Mouse (Mus musculus) hindlimb bud, embryonic 11.5 days (tissue): Measurements from ENCODE around the gene Ccl28.
"Not testable (repeated sequence)": the region's sequence is repeated elsewhere in the genome, so short reads cannot be mapped to it uniquely, and the experiment has no call there.

Source experiments
- DNase-seq: peaks from one replicate; pipeline ENCODE4 v3.0.0-alpha.2; 2012; ENCODE audit warnings: low read depth, low spot score; ENCODE audit errors: extremely low spot score

Ccl28 gene

GRCm38 (mm10) chr13:119623634-119624033 is at the start of gene Ccl28:
TSS of gene Ccl28 (plus strand) at chr13:119623819.
- no peak for DNase-seq

DNA sequence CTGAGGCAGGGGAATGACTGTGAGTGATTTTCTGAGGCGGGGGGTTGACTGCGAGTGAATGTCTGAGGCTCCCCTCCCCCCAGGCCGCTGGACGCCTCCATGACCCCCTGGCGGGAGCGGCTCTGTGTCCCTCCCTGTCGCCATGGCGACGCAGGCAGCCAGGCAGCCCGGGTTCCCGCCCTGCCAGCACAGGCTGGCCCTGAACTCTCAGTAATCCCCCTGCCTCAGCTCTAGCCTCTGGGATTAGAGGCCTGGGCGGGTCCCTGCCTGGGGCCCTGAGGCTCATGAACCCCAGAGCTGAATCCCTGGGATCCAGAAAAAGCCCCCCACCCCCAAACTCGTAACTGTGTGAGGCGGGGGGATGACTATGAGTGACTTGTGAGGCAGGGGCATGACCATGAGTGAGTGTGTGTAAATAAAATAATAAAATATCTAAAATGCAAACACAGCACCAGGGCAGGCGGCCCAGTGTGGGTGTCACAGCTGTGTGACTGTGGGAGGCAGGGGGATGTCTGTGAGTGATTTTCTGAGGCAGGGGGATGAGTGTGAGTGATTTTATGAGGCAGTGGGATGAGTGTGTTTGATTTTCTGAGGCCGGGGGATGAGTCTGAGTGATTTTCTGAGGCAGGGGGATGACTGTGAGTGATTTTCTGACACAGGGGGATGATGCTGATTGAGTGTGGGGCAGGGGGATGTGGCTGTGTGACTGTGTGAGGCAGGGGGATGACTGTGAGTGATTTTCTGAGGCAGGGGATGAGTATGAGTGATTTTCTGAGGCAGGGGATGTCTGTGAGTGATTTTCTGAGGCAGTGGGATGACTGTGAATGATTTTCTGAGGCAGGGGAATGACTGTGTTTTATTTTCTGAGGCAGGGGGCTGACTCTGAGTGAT is 27.1 kb upstream of the Ccl28 start:
- peak; percentile 49 for DNase-seq

DNA sequence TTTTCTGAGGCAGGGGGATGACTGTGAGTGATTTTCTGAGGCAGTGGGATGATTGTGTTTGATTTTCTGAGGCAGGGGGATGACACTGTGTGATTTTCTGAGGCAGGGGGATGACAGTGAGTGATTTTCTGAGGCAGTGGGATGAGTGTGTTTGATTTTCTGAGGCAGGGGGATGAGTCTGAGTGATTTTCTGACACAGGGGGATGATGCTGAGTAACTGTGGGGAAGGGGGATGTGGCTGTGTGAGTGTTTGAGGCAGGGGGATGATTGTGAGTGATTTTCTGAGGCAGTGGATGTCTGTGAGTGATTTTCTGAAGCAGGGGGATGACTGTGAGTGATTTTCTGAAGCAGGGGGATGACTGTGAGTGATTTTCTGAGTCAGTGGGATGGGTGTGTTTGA is 25.2 kb upstream of the Ccl28 start:
- DNase-seq: not testable (repeated sequence)

DNA sequence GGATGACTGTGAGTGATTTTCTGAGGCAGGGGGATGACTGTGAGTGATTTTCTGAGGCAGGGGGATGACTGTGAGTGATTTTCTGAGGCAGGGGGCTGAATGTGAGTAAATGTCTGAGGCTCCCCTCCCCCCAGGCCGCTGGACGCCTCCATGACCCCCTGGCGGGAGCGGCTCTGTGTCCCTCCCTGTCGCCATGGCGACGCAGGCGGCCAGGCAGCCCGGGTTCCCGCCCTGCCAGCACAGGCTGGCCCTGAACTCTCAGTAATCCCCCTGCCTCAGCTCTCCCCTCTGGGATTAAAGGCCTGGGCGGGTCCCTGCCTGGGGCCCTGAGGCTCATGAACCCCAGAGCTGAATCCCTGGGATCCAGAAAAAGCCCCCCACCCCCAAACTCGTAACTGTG is 24.6 kb upstream of the Ccl28 start:
- not testable (repeated sequence) for DNase-seq

DNA sequence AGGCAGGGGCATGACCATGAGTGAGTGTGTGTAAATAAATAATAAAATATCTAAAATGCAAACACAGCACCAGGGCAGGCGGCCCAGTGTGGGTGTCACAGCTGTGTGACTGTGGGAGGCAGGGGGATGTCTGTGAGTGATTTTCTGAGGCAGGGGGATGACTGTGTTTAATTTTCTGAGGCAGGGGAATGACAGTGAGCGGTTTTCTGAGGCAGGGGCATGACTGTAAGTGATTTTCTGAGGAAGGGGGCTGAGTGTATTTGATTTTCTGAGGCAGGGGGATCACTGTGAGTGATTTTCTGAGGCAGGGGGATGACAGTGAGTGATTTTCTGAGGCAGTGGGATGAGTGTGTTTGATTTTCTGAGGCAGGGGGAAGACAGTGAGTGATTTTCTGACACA is 24.1 kb upstream of the Ccl28 start:
- not testable (repeated sequence) for DNase-seq

DNA sequence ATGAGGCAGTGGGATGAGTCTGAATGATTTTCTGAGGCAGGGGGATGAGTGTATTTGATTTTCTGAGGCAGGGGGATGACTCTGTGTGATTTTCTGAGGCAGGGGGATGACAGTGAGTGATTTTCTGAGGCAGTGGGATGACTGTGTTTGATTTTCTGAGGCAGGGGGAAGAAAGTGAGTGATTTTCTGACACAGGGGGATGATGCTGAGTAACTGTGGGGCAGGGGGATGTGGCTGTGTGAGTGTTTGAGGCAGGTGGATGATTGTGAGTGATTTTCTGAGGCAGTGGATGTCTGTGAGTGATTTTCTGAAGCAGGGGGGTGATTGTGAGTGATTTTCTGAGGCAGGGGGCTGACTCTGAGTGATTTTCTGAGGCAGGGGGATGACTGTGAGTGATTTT is 23.5 kb upstream of the Ccl28 start:
- DNase-seq: peak; percentile 73

GRCm38 (mm10) chr13:119602688-119603331 is 20.8 kb upstream of the Ccl28 start:
- not testable (repeated sequence) for DNase-seq

GRCm38 (mm10) chr13:119603890-119604289 is 19.7 kb upstream of the Ccl28 start:
- not testable (repeated sequence) for DNase-seq

DNA sequence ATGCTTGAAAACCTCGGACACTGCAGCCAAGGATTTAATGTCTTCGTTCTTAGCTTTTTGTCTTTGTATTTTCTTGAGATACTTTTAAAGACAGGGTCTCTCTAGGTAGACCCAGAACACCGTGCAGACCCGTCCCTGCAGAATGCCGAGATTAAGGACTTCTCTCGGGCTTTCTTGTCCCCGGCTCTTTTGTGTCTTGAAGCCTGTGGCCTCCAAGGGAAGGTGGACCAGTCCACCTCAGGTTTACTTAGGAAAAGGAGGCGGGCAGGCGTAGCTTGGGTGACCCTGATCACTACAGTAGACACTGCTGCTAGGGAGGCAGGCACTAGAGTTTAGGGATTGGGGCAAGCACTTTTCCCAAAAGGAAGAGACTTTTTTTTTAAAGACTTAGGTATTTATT is 19.3 kb upstream of the Ccl28 start:
- not testable (repeated sequence) for DNase-seq

DNA sequence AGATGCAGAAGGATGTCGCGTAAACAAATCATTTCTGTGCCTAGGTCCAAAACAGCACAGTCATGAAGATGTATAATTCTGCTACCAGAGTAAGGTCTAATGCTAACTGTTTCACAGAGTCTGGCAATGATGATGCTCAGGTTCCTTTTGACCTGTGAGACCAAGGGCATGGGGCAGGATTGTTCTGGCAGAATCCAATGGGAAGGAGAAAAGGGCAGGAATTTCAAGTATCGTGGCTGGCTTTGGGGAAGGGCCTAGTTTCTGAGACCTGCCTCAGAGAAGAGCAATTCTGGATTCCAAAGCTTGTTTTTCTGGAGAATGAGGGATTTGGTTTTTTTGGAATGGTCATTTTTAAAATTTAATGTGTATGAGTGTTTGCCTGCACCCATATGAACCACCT is 4.8 kb upstream of the Ccl28 start:
- no peak for DNase-seq

DNA sequence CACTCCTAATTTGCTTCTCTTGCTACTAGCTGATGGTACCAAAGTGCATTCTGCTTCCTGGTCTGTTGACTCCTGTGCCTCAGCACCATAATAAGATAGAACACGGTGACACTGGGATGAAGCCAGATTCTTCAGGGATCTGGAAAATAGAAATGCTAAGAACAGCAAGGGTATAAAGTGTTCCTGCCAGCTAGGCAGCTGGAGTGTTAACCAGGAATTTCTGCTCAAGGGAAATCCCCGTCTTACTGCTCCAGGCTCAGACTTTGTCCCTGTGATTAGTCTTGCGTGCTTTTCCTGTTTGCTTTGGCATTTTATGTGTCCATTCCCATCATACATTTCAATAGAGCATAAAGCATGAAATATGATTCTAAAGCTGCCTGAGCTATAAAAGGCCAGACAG is 3.9 kb upstream of the Ccl28 start:
- no peak for DNase-seq

- DNase-seq: not testable (repeated sequence)
These were observed 2.3 kb downstream of the Ccl28 start for GRCm38 (mm10) chr13:119625952-119626351.

GRCm38 (mm10) chr13:119631482-119632155 is 8.0 kb downstream of the Ccl28 start:
- peak; percentile 75 for DNase-seq

- DNase-seq: no peak
These were observed 8.5 kb downstream of the Ccl28 start for GRCm38 (mm10) chr13:119632156-119632548.

DNA sequence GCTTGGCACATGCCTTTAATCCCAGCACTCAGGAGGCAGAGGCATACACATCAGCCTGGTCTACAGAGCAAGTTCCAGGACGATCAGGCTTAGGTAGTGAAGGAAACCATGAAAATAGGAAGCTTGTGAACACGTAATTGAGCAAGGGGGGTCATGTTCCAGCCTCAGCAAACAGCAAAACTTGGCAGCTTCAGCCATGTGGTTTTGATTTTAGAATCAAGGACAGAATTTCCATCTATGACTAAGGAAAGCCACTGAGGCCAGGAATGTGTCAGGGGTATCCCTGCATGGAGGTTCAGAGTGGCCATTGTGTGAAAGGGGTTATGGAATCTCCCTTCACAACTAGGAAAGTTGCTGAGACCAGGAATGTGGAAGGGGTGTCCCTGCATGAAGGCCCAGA is 11.9 kb downstream of the Ccl28 start:
- DNase-seq: no peak

DNA sequence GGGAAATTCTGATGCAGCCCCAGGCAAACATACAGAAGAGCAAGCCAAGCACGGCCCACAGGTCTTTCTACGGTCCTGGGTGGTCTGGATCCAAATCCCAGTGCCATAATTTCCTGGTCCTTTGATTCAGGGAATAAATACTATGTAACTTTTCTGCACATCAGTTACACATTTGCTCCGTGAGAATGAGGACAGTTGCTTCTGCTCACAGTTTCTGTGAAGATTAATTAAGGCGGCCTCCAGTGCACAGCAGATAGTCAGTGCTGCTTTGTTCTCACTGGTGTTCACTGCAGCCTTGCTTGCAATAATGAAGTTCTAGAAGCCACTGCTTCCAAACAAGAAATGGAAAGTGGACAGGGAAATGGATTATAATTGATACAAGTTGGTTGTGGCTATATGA is 14.2 kb downstream of the Ccl28 start:
- DNase-seq: no peak

DNA sequence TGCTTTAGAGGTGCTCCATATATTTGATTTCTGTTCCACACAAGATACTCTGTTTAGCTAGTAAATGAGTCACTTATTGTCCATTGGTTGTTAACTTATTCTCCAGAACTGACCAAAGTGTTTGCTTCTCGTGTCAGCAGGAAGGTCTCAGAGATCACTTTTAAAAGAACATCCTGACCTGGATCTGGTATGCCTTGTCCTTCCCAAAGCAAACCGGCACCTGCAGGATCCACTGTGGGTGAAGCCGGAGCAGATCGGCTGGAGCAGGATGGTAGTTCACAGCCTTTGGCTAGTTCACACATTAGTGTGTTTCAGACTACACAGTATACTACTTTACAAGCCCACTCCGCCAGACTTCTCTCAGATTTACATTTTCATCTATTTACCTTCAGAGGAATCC is 14.8 kb downstream of the Ccl28 start:
- no peak for DNase-seq

DNA sequence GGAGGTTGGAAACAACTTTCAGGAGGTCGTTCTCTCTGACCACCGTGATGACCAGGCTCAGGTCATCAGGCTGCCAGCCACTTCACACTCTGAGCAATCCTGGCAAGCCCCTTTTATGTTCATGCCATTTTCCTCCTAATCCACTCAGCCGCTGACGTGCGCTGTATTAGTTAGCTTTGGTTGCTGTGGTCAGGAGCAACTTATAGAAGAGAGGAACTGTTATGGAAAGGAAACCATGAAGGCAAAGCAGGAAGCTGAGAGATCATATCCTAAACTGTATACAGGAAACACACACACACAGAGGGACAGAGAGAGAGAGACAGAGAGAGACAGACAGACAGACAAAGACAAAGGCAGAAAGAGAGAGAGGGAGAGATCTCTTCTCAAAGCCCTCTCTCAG is 15.7 kb downstream of the Ccl28 start:
- no peak for DNase-seq

- DNase-seq: peak; percentile 42
These were observed 16.9 kb downstream of the Ccl28 start for GRCm38 (mm10) chr13:119640504-119640903.

DNA sequence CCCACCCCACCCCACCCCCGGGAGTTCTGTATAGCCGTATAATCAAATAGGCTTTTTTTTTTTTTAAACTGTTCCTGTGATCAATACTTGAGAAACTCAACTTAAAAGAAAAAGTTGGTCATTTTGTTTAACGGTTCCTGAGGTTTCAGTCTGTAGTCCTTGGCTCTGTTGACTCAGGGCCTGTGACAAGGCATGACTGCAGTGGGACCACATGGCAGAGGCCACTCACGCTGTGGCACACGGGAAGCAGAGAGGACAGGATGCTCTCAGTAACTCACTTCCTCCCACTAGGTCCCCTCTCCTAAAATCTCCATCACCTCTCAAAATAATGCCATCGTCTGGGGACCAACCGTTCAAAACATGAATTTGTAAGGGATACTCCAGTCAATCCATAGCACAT is 17.5 kb downstream of the Ccl28 start:
- DNase-seq: no peak

DNA sequence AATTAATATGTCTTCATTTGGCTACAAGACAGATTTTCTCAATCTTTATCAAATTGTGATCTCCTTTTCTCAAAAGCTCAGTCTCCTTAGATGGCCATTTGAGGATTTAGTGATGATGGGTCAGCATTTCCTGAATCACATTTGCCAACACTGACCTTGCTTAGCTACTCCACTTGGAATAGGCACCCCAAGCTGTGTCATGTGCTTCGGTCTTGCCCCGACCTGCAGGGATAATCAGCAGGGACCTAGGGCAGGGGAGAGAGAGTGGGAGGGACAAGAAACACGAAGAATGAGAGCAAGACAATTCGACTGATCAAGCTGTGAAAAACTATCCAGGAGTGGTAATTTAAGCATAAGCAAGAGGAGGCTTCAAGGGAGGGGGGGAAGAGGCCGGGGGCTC is 21.1 kb downstream of the Ccl28 start:
- DNase-seq: no peak

GRCm38 (mm10) chr13:119646511-119646910 is 22.9 kb downstream of the Ccl28 start:
- DNase-seq: no peak
